Mouse (Mus musculus) lung, postnatal 0 days (tissue): ENCODE data around the gene Map3k4. TPM values are rescaled to one million over a fixed set of nuclear protein-coding genes. Genes with fewer than 3 reads are reported as not detected.
A peak's percentile ranks its signal among the peaks of the same experiment; 100 is the strongest.
"Not testable (repeated sequence)": the region's sequence is repeated elsewhere in the genome, so short reads cannot be mapped to it uniquely, and the experiment has no call there.

Experiments used
- ATAC-seq: fragments of 200-750 bp; cut with Nextera tagmentation; 2 replicates; pipeline ENCODE4 v1.8.0; 2017; ENCODE audit warnings: moderate library complexity
- DNase-seq: peaks from one replicate; pipeline ENCODE4 v3.0.0-alpha.2; 2016; ENCODE audit warnings: low spot score
- H3K27ac ChIP-seq: fragments of 300-500 bp; sonication (generic); 2 replicates; pipeline ENCODE4 v1.5.1; 2014; ENCODE audit warnings: antibody characterized with exemption, mild to moderate bottlenecking, low read length, mixed read lengths
- H3K27me3 ChIP-seq: fragments of 300-500 bp; sonication (generic); replicated peaks from 2 replicates; pipeline ENCODE4 v1.6.1; 2014; ENCODE audit warnings: low read length, mixed read lengths; ENCODE audit not compliant: insufficient read depth
- H3K36me3 ChIP-seq: fragments of 300-500 bp; sonication (generic); 2 replicates; pipeline ENCODE4 v1.6.1; 2014; ENCODE audit warnings: low read length, mixed read lengths; ENCODE audit not compliant: insufficient read depth
- H3K4me1 ChIP-seq: fragments of 300-500 bp; sonication (generic); 2 replicates; pipeline ENCODE4 v1.6.1; 2014; ENCODE audit warnings: antibody characterized with exemption, low read depth, low read length, mixed read lengths; ENCODE audit not compliant: insufficient read depth
- H3K4me2 ChIP-seq: fragments of 300-500 bp; sonication (generic); replicated peaks from 2 replicates; pipeline ENCODE4 v1.6.1; 2014; ENCODE audit warnings: low read depth, mild to moderate bottlenecking, low read length, moderate library complexity, mixed read lengths
- H3K4me3 ChIP-seq: fragments of 300-500 bp; sonication (generic); 2 replicates; pipeline ENCODE4 v1.5.1; 2014; ENCODE audit warnings: low read depth, low read length
- H3K9ac ChIP-seq: fragments of 300-500 bp; sonication (generic); replicated peaks from 2 replicates; pipeline ENCODE4 v1.6.1; 2014; ENCODE audit warnings: low read depth, mild to moderate bottlenecking
- H3K9me3 ChIP-seq: fragments of 300-500 bp; sonication (generic); 2 replicates; pipeline ENCODE4 v1.6.1; 2016; ENCODE audit warnings: low read length, mixed read lengths
- CTCF ChIP-seq: IDR thresholded peaks from 2 replicates; pipeline ENCODE4 v1.5.1; 2016; ENCODE audit warnings: antibody characterized with exemption, mild to moderate bottlenecking
- EP300 ChIP-seq: IDR thresholded peaks from 2 replicates; pipeline ENCODE4 v1.6.1; 2016; ENCODE audit warnings: antibody characterized with exemption, mild to moderate bottlenecking, control low read depth
- WGBS: fragments of 180-500 bp; shearing (Covaris S2); extraction: QIAGEN DNeasy Blood & Tissue Kit; methylation state at CpG from one replicate; pipeline ENCODE4 v1.1.7; 2014; 5-methylcytosine and 5-hydroxymethylcytosine counted together
- polyA plus RNA-seq: library from polyadenylated mRNA; unstranded; fragments of >200 nt; fragmentation: Nextera tagmentation; extraction: Ambion mirVana; gene quantifications from 2 replicates; pipeline ENCODE4 v1.2.1, GENCODE M21; 2015

The Map3k4 gene
- polyA plus RNA-seq, 1 experiment from 2014 or later = 32.5 TPM

DNA sequence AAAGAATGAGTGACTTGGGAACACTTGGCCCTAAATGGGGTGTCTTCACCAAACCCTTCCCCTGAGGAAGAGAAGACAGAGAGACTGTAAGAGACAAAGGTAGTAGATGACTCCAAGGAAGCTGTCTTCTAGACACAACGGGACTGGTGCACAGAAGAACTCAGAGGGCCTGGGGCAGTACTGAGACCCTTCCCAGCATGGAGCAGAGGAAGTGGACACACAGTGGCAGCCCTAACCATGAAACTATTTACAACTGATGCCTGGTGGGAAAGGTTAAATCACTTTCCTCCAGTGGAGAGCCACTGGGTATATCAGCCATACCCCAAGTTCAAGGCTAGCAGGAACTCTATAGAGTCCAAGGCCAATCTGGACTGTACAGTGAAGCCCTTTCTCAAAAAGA, 26.2 kb downstream of the Map3k4 start:
- ATAC-seq (no peak), DNase-seq (no peak)
- Histone ChIP-seq H3K36me3 (no peaks in the 10 kb centered on the region), H3K27me3 (no peaks in the 10 kb centered on the region), H3K4me3 (no peak overlapping the region), H3K4me1 (no peaks in the 10 kb centered on the region), H3K27ac (no peak overlapping the region), H3K9me3 (no peaks in the 10 kb centered on the region), H3K9ac (no peak overlapping the region), H3K4me2 (no peak overlapping the region)
- 93% methylated on average over 1 of the region's 1 CpGs for WGBS
- no peak for TF ChIP-seq CTCF
- no peak for TF ChIP-seq EP300

DNA sequence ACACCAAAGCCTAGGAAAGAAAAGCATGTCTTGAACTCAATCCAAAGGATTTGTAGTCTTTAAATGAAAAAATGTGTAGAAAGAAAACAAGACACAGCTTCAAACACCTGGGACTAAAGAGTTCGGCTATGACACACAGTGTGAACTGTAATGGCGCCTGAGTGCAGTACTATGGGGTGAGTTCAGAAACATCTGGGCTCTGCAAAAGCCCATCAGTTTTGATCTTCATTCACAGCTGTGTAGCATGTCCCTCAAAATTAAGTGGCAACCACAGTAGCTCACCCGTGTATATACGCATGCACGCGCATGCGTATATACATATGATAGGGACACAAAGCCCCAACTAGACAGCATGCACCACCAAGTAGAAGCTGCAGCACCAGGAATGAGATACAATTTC, 27.4 kb downstream of the Map3k4 start:
- H3K9me3 ChIP-seq = no peaks in the 10 kb centered on the region
- H3K36me3 ChIP-seq = no peaks in the 10 kb centered on the region
- H3K4me3 ChIP-seq = no peak overlapping the region
- H3K27me3 ChIP-seq = no peaks in the 10 kb centered on the region
- peak overlapping the region; percentile 27; the same call in 1 of the 2 replicates for H3K27ac ChIP-seq
- H3K4me2 ChIP-seq = no peak overlapping the region
- no peaks in the 10 kb centered on the region for H3K4me1 ChIP-seq
- peak; percentile 16; the same call in 1 of the 2 replicates for ATAC-seq
- no peak for TF ChIP-seq EP300
- TF ChIP-seq CTCF = no peak
- H3K9ac ChIP-seq = no peak overlapping the region
- 84% methylated on average over 7 of the region's 7 CpGs for WGBS
- DNase-seq = no peak

DNA sequence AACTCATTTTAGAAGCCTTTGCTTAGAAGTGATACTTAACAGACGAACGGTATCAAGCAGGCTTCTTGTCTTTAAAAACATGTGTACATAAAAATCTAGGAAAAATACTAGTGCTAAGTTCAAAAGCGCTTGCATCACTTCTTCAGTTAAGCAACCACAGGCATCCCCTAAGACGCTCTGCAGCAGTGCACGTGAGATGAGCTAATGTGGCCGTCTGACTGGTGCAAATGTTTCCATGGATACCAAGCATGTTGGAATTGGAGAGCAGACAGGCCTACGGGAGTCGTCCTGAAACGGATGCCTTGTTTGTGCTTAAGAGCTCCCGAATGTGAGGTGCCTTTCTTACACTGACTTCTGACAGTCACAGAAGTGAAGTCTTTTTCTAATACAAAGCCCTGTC, 27.9 kb downstream of the Map3k4 start:
- WGBS = 22% methylated on average over 10 of the region's 10 CpGs
- peak; percentile 97 for ATAC-seq

DNA sequence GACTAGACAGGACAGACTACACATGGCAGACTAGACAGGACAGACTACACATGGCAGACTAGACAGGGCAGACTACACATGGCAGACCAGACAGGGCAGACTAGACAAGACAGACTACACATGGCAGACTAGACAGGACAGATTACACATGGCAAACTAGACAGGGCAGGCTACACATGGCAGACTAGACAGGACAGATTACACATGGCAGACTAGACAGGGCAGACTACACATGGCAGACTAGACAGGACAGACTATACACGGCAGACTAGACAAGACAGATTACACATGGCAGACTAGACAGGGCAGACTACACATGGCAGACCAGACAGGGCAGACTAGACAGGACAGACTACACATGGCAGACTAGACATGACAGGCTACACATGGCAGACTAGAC, 28.8 kb downstream of the Map3k4 start:
- ATAC-seq, H3K4me3 ChIP-seq, H3K9me3 ChIP-seq, H3K4me1 ChIP-seq, H3K36me3 ChIP-seq, DNase-seq, H3K9ac ChIP-seq, H3K4me2 ChIP-seq, H3K27me3 ChIP-seq: not testable (repeated sequence)
- WGBS = 68% methylated on average over 1 of the region's 1 CpGs
- 0 out of 2 replicates have a peak overlapping the region, but pooled peaks have one; percentile 6 for H3K27ac ChIP-seq

More for the DNA sequence above, 27.9 kb downstream of the Map3k4 start:
- no peak overlapping the region for H3K4me3 ChIP-seq
- H3K36me3 ChIP-seq = no peaks in the 10 kb centered on the region
- no peaks in the 10 kb centered on the region for H3K4me1 ChIP-seq
- no peak overlapping the region for H3K4me2 ChIP-seq
- 0 out of 2 replicates have a peak overlapping the region, but pooled peaks have one; percentile 27 for H3K27ac ChIP-seq
- TF ChIP-seq EP300 (peak; percentile 76), CTCF (no peak)
- peak; percentile 97 for DNase-seq
- no peaks in the 10 kb centered on the region for H3K27me3 ChIP-seq
- no peak overlapping the region for H3K9ac ChIP-seq
- no peaks in the 10 kb centered on the region for H3K9me3 ChIP-seq

DNA sequence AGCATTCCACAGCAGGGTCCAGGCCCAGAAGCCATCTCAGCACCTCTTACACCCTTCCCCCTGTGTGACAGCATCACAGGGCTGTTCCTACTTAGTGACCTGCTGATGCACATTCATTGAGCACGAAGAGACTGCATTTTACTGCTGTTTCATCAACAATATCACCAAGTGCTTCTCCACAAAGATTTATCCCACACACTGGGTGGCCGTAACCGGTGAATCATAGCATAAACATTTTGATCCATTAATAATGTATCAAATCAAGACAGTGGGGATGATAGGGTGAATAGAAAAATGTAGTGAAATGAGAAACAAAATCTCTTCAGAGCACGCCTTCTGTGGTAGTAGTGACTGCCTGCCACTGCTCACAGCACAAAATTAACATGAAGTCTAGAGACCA, 29.7 kb downstream of the Map3k4 start:
- DNase-seq (no peak), ATAC-seq (no peak)
- Histone ChIP-seq H3K4me1 (no peaks in the 10 kb centered on the region), H3K27me3 (no peaks in the 10 kb centered on the region), H3K27ac (no peak overlapping the region), H3K4me2 (no peak overlapping the region), H3K9me3 (no peaks in the 10 kb centered on the region), H3K36me3 (no peaks in the 10 kb centered on the region), H3K4me3 (no peak overlapping the region), H3K9ac (no peak overlapping the region)
- no peak for TF ChIP-seq EP300
- no peak for TF ChIP-seq CTCF
- WGBS = 81% methylated on average over 4 of the region's 4 CpGs

DNA sequence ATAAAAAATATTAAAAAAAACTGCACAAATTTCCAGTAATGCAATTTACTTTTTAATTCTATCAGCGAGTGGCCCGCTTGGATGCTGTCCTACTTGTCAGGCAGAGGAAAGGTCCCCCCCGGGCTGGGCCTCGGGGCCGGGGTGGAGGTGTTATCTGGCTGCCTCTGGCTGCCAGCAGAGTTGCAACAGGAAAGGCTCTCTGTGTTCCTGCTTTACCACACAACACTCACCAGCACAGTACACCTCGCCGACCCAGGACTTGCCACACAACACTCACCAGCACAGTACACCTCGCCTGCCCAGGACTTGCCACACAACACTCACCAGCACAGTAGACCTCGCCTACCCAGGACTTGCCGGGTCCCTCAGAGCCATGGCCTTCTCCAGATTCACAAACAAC, 38.8 kb downstream of the Map3k4 start:
- no peaks in the 10 kb centered on the region; the same call in 1 of the 2 replicates for H3K9me3 ChIP-seq
- no peak overlapping the region for H3K27ac ChIP-seq

DNA sequence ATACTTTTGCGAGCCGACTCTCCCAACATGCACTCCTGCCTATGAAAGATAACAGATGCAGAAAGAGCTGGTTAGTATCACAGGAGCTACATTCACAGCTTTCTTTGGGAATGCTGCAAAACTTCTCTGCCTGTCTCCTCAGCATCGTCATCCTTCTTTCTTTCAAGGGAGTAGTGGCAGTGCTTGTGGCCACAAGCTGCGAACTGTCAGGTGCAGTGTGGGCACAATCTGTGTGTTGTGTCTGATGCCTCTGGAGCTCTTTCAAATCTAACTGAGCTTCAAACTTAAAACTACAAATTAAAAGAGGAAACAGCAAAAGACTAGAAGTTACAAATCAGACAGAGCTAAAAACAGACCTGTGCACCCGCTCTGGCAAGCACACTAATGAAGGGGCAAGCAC, 40.5 kb downstream of the Map3k4 start:
- Histone ChIP-seq H3K27me3 (no peaks in the 10 kb centered on the region), H3K36me3 (no peaks in the 10 kb centered on the region), H3K27ac (no peak overlapping the region), H3K4me2 (no peak overlapping the region), H3K9ac (no peak overlapping the region), H3K4me1 (no peaks in the 10 kb centered on the region), H3K9me3 (no peaks in the 10 kb centered on the region), H3K4me3 (no peak overlapping the region)
- TF ChIP-seq EP300 (no peak), CTCF (no peak)
- ATAC-seq (no peak), DNase-seq (no peak)
- 92% methylated on average over 5 of the region's 5 CpGs for WGBS

More for the DNA sequence above, 38.8 kb downstream of the Map3k4 start:
- no peaks in the 10 kb centered on the region for H3K4me1 ChIP-seq
- H3K4me2 ChIP-seq = no peak overlapping the region
- H3K4me3 ChIP-seq = no peak overlapping the region
- no peaks in the 10 kb centered on the region for H3K27me3 ChIP-seq
- no peak overlapping the region for H3K9ac ChIP-seq
- H3K36me3 ChIP-seq = no peaks in the 10 kb centered on the region
- no peak for TF ChIP-seq CTCF
- TF ChIP-seq EP300 = no peak
- 79% methylated on average over 10 of the region's 10 CpGs for WGBS
- DNase-seq (no peak), ATAC-seq (no peak)
